Mouse (Mus musculus): Measurements from ENCODE around the gene Mfsd14a.

DNA sequence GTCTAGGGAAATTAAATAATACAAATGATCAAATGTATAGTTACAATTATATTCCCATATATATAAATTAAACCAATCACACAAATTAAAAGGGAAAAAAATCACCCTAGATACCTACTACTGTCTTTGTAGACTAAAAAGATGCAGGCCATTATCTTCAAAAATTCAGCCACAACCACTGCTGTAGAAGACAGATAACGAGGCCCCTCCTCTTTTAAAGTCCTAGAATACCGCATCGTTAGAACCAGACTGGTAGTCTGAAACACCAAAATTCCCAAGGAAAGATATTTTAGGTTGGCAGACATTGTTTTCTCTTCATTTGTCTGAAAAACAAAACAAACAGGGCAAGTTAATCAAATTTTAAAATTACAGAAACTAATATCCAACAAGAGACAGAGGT, 31.8 kb upstream of the Mfsd14a start:
- TF ChIP-seq CTCF (IDR thresholded peaks at IDR 0.05; ENCODE audit: low read depth, low read length), result no peak
- no peak for TF ChIP-seq POLR2A (IDR thresholded peaks at IDR 0.05; ENCODE audit: borderline replicate concordance, low read depth, low read length)
